Mouse (Mus musculus): Measurements from ENCODE around the gene Astn2.

DNA sequence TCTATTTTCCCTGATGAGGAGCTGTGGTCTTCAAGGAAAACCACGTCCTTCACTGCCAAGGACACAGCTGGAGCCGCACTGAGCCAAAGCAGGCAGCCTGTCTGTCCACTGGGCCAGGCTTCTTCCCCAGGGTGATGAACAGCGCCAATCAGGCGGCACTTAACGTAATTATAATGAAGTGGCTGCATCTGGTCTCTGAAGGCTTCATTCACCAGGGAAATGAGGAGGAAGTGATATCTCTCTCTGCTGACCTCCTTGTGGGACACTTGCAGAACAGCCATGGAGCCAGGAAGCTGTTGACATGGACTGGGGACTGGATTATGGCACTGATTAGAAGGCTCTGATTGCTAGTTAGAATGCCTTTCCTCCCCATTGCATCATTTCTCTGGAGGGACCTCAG lies 232.8 kb downstream of the Astn2 start:
- TF ChIP-seq CTCF (conservative IDR thresholded peaks at IDR 0.05; ENCODE audit: low read length) = no peak
- TF ChIP-seq NANOG (IDR thresholded peaks at IDR 0.05; ENCODE audit: borderline replicate concordance, low read length) = no peak
- TF ChIP-seq POU5F1 (IDR thresholded peaks at IDR 0.05; ENCODE audit: borderline replicate concordance, low read length) = no peak

Measured in E14TG2a.4 (cell line).